Mouse (Mus musculus): ENCODE results near the gene Tmprss7. TPM values are rescaled to one million over a fixed set of nuclear protein-coding genes. Genes with fewer than 3 reads are reported as not detected.

Tmprss7 gene
- polyA plus RNA-seq, 1 experiment from 2014 or later = 0.41 TPM

Other genes starting within 250 kb of the Tmprss7 start
- not detected in 2 replicates for gene Gm609, start 200.7 kb downstream of the Tmprss7 start, polyA plus RNA-seq (2014; fragmentation: Nextera tagmentation; extraction: Ambion mirVana)
- gene Gm17783, start 161.6 kb downstream of the Tmprss7 start, polyA plus RNA-seq (2014; fragmentation: Nextera tagmentation; extraction: Ambion mirVana) = not detected in 2 replicates
- not detected in 2 replicates for gene Slc9c1, start 158.3 kb downstream of the Tmprss7 start, polyA plus RNA-seq (2014; fragmentation: Nextera tagmentation; extraction: Ambion mirVana)
- not detected in 2 replicates for gene Gcsam, start 83.3 kb downstream of the Tmprss7 start, polyA plus RNA-seq (2014; fragmentation: Nextera tagmentation; extraction: Ambion mirVana)
- not detected in 2 replicates for gene BC016579, start 39.6 kb downstream of the Tmprss7 start, polyA plus RNA-seq (2014; fragmentation: Nextera tagmentation; extraction: Ambion mirVana)
- gene Tagln3, start 30.9 kb upstream of the Tmprss7 start, polyA plus RNA-seq (2014; fragmentation: Nextera tagmentation; extraction: Ambion mirVana) = 538 and 598 TPM in 2 replicates
- gene Abhd10, start 49.3 kb upstream of the Tmprss7 start, polyA plus RNA-seq (2014; fragmentation: Nextera tagmentation; extraction: Ambion mirVana) = 38.4 and 41.2 TPM in 2 replicates